Mouse (Mus musculus): ENCODE results near the gene Dgki. TPM values are rescaled to one million over a fixed set of nuclear protein-coding genes. Genes with fewer than 3 reads are reported as not detected.

Dgki gene
- polyA plus RNA-seq, 1 experiment from 2014 or later, result 0.60 TPM

- 0 out of 2 replicates have a peak overlapping the region, but pooled peaks have one; percentile 61 for H3K27ac ChIP-seq
- H3K9ac ChIP-seq, result no peak overlapping the region
- H3K36me3 ChIP-seq, result no peaks in the 10 kb centered on the region
- H3K4me3 ChIP-seq, result peak overlapping the region; percentile 46
- no peak for ATAC-seq (ENCODE audit: borderline replicate concordance, extremely low read depth, low FRiP score, low TSS enrichment)
- H3K4me1 ChIP-seq, result peaks cover 20% of the 10 kb centered on the region
- H3K4me2 ChIP-seq, result peak overlapping the region; percentile 84
- 38% methylated on average over 7 of the region's 7 CpGs for WGBS
- H3K9me3 ChIP-seq, result no peaks in the 10 kb centered on the region
- peaks cover 22% of the 10 kb centered on the region; the same call in 1 of the 2 replicates for H3K27me3 ChIP-seq
Measured at GRCm38 (mm10) chr6:36808306-36809058, 491.5 kb downstream of the Dgki start.

- H3K27me3 ChIP-seq, result peaks cover 11% of the 10 kb centered on the region; the same call in 1 of the 2 replicates
- no peaks in the 10 kb centered on the region for H3K9me3 ChIP-seq
- H3K27ac ChIP-seq, result no peak overlapping the region
- peaks cover 20% of the 10 kb centered on the region for H3K4me1 ChIP-seq
- no peak overlapping the region for H3K4me3 ChIP-seq
- ATAC-seq (ENCODE audit: borderline replicate concordance, extremely low read depth, low FRiP score, low TSS enrichment), result no peak
- WGBS, result 74% methylated on average over 6 of the region's 6 CpGs
- H3K9ac ChIP-seq, result no peak overlapping the region
- H3K4me2 ChIP-seq, result no peak overlapping the region
- H3K36me3 ChIP-seq, result no peaks in the 10 kb centered on the region
Measured at GRCm38 (mm10) chr6:36806906-36807305, 493.1 kb downstream of the Dgki start.

- Histone ChIP-seq H3K4me3 (no peak overlapping the region), H3K27me3 (no peaks in the 10 kb centered on the region), H3K9ac (no peak overlapping the region), H3K27ac (no peak overlapping the region), H3K9me3 (no peaks in the 10 kb centered on the region), H3K4me1 (no peaks in the 10 kb centered on the region), H3K4me2 (no peak overlapping the region), H3K36me3 (no peaks in the 10 kb centered on the region)
- ATAC-seq (ENCODE audit: borderline replicate concordance, extremely low read depth, low FRiP score, low TSS enrichment), result no peak
- 83% methylated on average over 5 of the region's 5 CpGs for WGBS
Measured at GRCm38 (mm10) chr6:36800309-36800946, 499.6 kb downstream of the Dgki start.

GRCm38 (mm10) chr6:36797066-36797655, 502.8 kb downstream of the Dgki start:
- no peak overlapping the region for H3K27ac ChIP-seq
- no peaks in the 10 kb centered on the region for H3K27me3 ChIP-seq
- no peak overlapping the region for H3K4me3 ChIP-seq
- H3K9ac ChIP-seq, result no peak overlapping the region
- H3K4me2 ChIP-seq, result no peak overlapping the region
- WGBS, result 53% methylated on average over 3 of the region's 3 CpGs
- no peaks in the 10 kb centered on the region for H3K4me1 ChIP-seq
- no peaks in the 10 kb centered on the region for H3K9me3 ChIP-seq
- ATAC-seq (ENCODE audit: borderline replicate concordance, extremely low read depth, low FRiP score, low TSS enrichment), result no peak
- no peaks in the 10 kb centered on the region for H3K36me3 ChIP-seq

Other genes starting within 250 kb of the Dgki start
- gene Creb3l2, start 142.0 kb upstream of the Dgki start, polyA plus RNA-seq (2015; fragmentation: Nextera tagmentation; extraction: Ambion mirVana), result 27.8 and 28.0 TPM in 2 replicates
- not detected in 2 replicates for gene Akr1d1, start 230.0 kb upstream of the Dgki start, polyA plus RNA-seq (2015; fragmentation: Nextera tagmentation; extraction: Ambion mirVana)

All from lung, embryonic 15.5 days (tissue).